Mouse (Mus musculus) neural tube, embryonic 14.5 days (tissue): ENCODE measurements around the gene Sept9. TPM values are rescaled to one million over a fixed set of nuclear protein-coding genes. Genes with fewer than 3 reads are reported as not detected.
"Not testable (repeated sequence)": the region's sequence is repeated elsewhere in the genome, so short reads cannot be mapped to it uniquely, and the experiment has no call there.

ENCODE experiments used
- ATAC-seq: fragments of 200-750 bp; cut with Nextera tagmentation; 2 replicates; pipeline ENCODE4 v1.8.0; 2017; ENCODE audit warnings: low read depth, mild to moderate bottlenecking, moderate TSS enrichment, moderate library complexity
- H3K27ac ChIP-seq: fragments of 300-500 bp; sonication (generic); 2 replicates; pipeline ENCODE4 v1.5.1; 2014; ENCODE audit warnings: low read depth, mild to moderate bottlenecking, control low read depth, low read length, moderate library complexity, mixed read lengths
- H3K27me3 ChIP-seq: fragments of 300-500 bp; sonication (generic); 2 replicates; pipeline ENCODE4 v1.6.1; 2014; ENCODE audit warnings: low read length; ENCODE audit not compliant: control insufficient read depth, insufficient read depth
- H3K36me3 ChIP-seq: fragments of 300-500 bp; sonication (generic); 2 replicates; pipeline ENCODE4 v1.6.1; 2014; ENCODE audit warnings: low read length, mixed read lengths; ENCODE audit not compliant: control insufficient read depth, insufficient read depth
- H3K4me1 ChIP-seq: fragments of 300-500 bp; sonication (generic); 2 replicates; pipeline ENCODE4 v1.6.1; 2014; ENCODE audit warnings: low read length; ENCODE audit not compliant: control insufficient read depth, insufficient read depth
- H3K4me2 ChIP-seq: fragments of 300-500 bp; sonication (generic); 2 replicates; pipeline ENCODE4 v1.6.1; 2014; ENCODE audit warnings: mild to moderate bottlenecking, low read depth, low read length, control low read depth
- H3K4me3 ChIP-seq: fragments of 300-500 bp; sonication (generic); 2 replicates; pipeline ENCODE4 v1.5.1; 2014; ENCODE audit warnings: low read depth, low read length, control low read depth, mixed read lengths
- H3K9ac ChIP-seq: fragments of 300-500 bp; sonication (generic); replicated peaks from 2 replicates; pipeline ENCODE4 v1.6.1; 2014; ENCODE audit warnings: low read depth, mild to moderate bottlenecking, control low read depth, low read length, mixed read lengths
- H3K9me3 ChIP-seq: fragments of 300-500 bp; sonication (generic); 2 replicates; pipeline ENCODE4 v1.6.1; 2016; ENCODE audit warnings: low read length; ENCODE audit not compliant: control insufficient read depth
- WGBS: fragments of 180-500 bp; shearing (Covaris S2); extraction: QIAGEN DNeasy Blood & Tissue Kit; methylation state at CpG from one replicate; pipeline ENCODE4 v1.1.7; 2014; 5-methylcytosine and 5-hydroxymethylcytosine counted together
- polyA plus RNA-seq: library from polyadenylated mRNA; unstranded; fragments of >200 nt; fragmentation: Nextera tagmentation; extraction: Ambion mirVana; gene quantifications from 2 replicates; pipeline ENCODE4 v1.2.1, GENCODE M21; 2014

The Sept9 gene
- polyA plus RNA-seq, 1 experiment from 2014 or later: 70.6 TPM

- Histone ChIP-seq H3K4me2 (no peak overlapping the region), H3K27ac (no peak overlapping the region), H3K4me1 (peaks cover 35% of the 10 kb centered on the region), H3K27me3 (no peaks in the 10 kb centered on the region), H3K9me3 (no peaks in the 10 kb centered on the region), H3K9ac (no peak overlapping the region), H3K4me3 (no peak overlapping the region), H3K36me3 (no peaks in the 10 kb centered on the region)
- 92% methylated on average over 3 of the region's 3 CpGs for WGBS
- ATAC-seq: no peak
These were observed 122.8 kb downstream of the Sept9 start for GRCm38 (mm10) chr11:117322311-117322710.

GRCm38 (mm10) chr11:117322730-117323579, 123.5 kb downstream of the Sept9 start:
- H3K4me2 ChIP-seq: no peak overlapping the region
- no peaks in the 10 kb centered on the region for H3K27me3 ChIP-seq
- H3K4me1 ChIP-seq: peaks cover 30% of the 10 kb centered on the region
- H3K9ac ChIP-seq: no peak overlapping the region
- H3K9me3 ChIP-seq: no peaks in the 10 kb centered on the region
- no peak for ATAC-seq
- no peak overlapping the region for H3K4me3 ChIP-seq
- no peak overlapping the region for H3K27ac ChIP-seq
- WGBS: 92% methylated on average over 15 of the region's 15 CpGs
- no peaks in the 10 kb centered on the region for H3K36me3 ChIP-seq

- no peaks in the 10 kb centered on the region for H3K9me3 ChIP-seq
- H3K27me3 ChIP-seq: no peaks in the 10 kb centered on the region
- ATAC-seq: no peak
- H3K36me3 ChIP-seq: no peaks in the 10 kb centered on the region
- no peak overlapping the region for H3K9ac ChIP-seq
- H3K4me3 ChIP-seq: no peak overlapping the region
- H3K4me1 ChIP-seq: peaks cover 21% of the 10 kb centered on the region
- no peak overlapping the region for H3K4me2 ChIP-seq
- WGBS: 61% methylated on average over 12 of the region's 12 CpGs
- no peak overlapping the region for H3K27ac ChIP-seq
These were observed 124.6 kb downstream of the Sept9 start for GRCm38 (mm10) chr11:117323976-117324574.

GRCm38 (mm10) chr11:117324718-117325117, 125.3 kb downstream of the Sept9 start:
- WGBS: 98% methylated on average over 5 of the region's 5 CpGs
- ATAC-seq, H3K36me3 ChIP-seq, H3K4me2 ChIP-seq, H3K4me3 ChIP-seq, H3K9me3 ChIP-seq, H3K27ac ChIP-seq, H3K9ac ChIP-seq, H3K27me3 ChIP-seq: not testable (repeated sequence)
- peaks cover 18% of the 10 kb centered on the region for H3K4me1 ChIP-seq

- Histone ChIP-seq H3K27me3 (no peaks in the 10 kb centered on the region), H3K4me1 (peaks cover 14% of the 10 kb centered on the region), H3K9me3 (no peaks in the 10 kb centered on the region), H3K36me3 (no peaks in the 10 kb centered on the region), H3K9ac (no peak overlapping the region), H3K4me3 (no peak overlapping the region), H3K4me2 (no peak overlapping the region), H3K27ac (no peak overlapping the region)
- 81% methylated on average over 5 of the region's 5 CpGs for WGBS
- no peak for ATAC-seq
These were observed 125.6 kb downstream of the Sept9 start for GRCm38 (mm10) chr11:117325131-117325467.

GRCm38 (mm10) chr11:117325468-117326139, 126.1 kb downstream of the Sept9 start:
- ATAC-seq: no peak
- Histone ChIP-seq H3K4me1 (peaks cover 12% of the 10 kb centered on the region), H3K9ac (no peak overlapping the region), H3K27ac (no peak overlapping the region), H3K36me3 (no peaks in the 10 kb centered on the region), H3K4me3 (no peak overlapping the region), H3K4me2 (no peak overlapping the region), H3K27me3 (no peaks in the 10 kb centered on the region), H3K9me3 (no peaks in the 10 kb centered on the region)
- WGBS: 33% methylated on average over 12 of the region's 12 CpGs

GRCm38 (mm10) chr11:117326140-117326725, 126.8 kb downstream of the Sept9 start:
- no peak for ATAC-seq
- peaks cover 18% of the 10 kb centered on the region for H3K4me1 ChIP-seq
- no peaks in the 10 kb centered on the region for H3K36me3 ChIP-seq
- no peak overlapping the region for H3K9ac ChIP-seq
- no peak overlapping the region for H3K4me3 ChIP-seq
- H3K4me2 ChIP-seq: no peak overlapping the region
- H3K9me3 ChIP-seq: no peaks in the 10 kb centered on the region
- H3K27me3 ChIP-seq: no peaks in the 10 kb centered on the region
- WGBS: 58% methylated on average over 4 of the region's 4 CpGs
- peak overlapping the region; percentile 40; the same call in 1 of the 2 replicates for H3K27ac ChIP-seq

GRCm38 (mm10) chr11:117326867-117327600, 127.6 kb downstream of the Sept9 start:
- Histone ChIP-seq H3K4me1 (peaks cover 22% of the 10 kb centered on the region), H3K27me3 (no peaks in the 10 kb centered on the region), H3K4me3 (no peak overlapping the region), H3K36me3 (no peaks in the 10 kb centered on the region), H3K4me2 (no peak overlapping the region), H3K9ac (no peak overlapping the region), H3K27ac (0 out of 2 replicates have a peak overlapping the region, but pooled peaks have one; percentile 10), H3K9me3 (no peaks in the 10 kb centered on the region)
- WGBS: 80% methylated on average over 16 of the region's 16 CpGs
- ATAC-seq: no peak
